Mouse (Mus musculus): ENCODE measurements around the gene Slc1a2. TPM values are rescaled to one million over a fixed set of nuclear protein-coding genes. Genes with fewer than 3 reads are reported as not detected.

Gene Slc1a2
- polyA plus RNA-seq (2017; shearing (Covaris generic)) = under 1 TPM in 1 of 2 experiments, not detected in 1; 0.11 TPM

GRCm38 (mm10) chr2:102658163-102658660 lies at the start of gene Slc1a2:
TSS of gene Slc1a2 (plus strand) at chr2:102658659.

Other genes starting within 250 kb of the Slc1a2 start
- under 1 TPM in 1 of 2 experiments, not detected in 1; 0.07 TPM for gene Fjx1, start 206.2 kb upstream of the Slc1a2 start, polyA plus RNA-seq (2017; shearing (Covaris generic))
- gene Pamr1, start 108.6 kb upstream of the Slc1a2 start, polyA plus RNA-seq (2017; shearing (Covaris generic)) = under 1 TPM in 1 of 2 experiments, not detected in 1; 0.20 TPM
- gene Cd44, start 243.0 kb downstream of the Slc1a2 start, polyA plus RNA-seq (2017; shearing (Covaris generic)) = 10 to 100 TPM; 56.0 to 77.1 TPM

Data from activated CD4-positive, CD25-positive, alpha-beta regulatory T cell (primary cell).